Mouse (Mus musculus): ENCODE measurements at regions not wholly inside any gene's neighbourhood (a gene's known extent, or its start where the extent isn't known, plus 50 kb on each side); places are given as distances from the start of the nearest gene placed in this dataset.

DNA sequence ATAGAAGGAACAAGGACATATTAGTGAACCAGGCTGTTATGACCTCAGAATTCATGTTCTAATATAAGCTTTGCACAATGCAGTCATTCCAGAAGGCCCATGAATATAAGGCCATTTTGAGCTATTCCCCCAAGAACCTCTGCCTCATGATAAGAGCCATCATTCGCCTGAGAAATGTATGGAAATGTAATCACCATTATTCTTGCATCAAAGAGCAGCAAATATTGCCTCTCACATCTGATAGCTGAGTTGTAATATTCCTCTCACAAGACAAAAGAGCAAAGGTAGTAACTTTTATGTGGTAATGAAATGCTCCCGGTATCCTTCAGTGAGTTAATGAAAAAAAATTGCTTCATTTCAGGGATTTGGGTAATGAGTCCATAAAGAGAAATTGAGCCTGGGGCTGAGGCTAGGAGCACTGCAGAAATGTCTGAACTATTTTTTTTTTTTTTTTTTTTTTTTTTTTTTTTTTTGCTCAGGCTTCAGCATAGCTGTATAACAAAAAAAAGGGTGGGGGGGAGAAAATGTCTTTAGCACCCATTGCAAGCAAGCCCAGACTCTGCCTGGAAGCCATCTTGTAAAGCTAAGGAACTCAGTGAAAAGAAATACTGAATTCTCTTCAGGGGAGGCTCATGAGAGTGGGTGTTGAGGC is 210.4 kb upstream of the Atp2b1 start:
- Histone ChIP-seq H3K27ac (no peak overlapping the region), H3K4me2 (ENCODE audit: low read length) (no peak overlapping the region), H3K4me3 (replicated peaks; ENCODE audit: low read depth, low read length) (no peak overlapping the region), H3K9ac (ENCODE audit: low read depth, low read length) (no peak overlapping the region), H3K36me3 (ENCODE audit: insufficient read depth, low read length) (no peaks in the 10 kb centered on the region), H3K9me3 (replicated peaks; ENCODE audit: low read length) (no peaks in the 10 kb centered on the region), H3K27me3 (ENCODE audit: insufficient read depth, low read length) (no peaks in the 10 kb centered on the region), H3K4me1 (replicated peaks; ENCODE audit: insufficient read depth, low read length) (no peaks in the 10 kb centered on the region)
- DNase-seq (ENCODE audit: low spot score) (no peak), ATAC-seq (replicated peaks; ENCODE audit: low FRiP score, low read depth) (no peak)
- TF ChIP-seq CTCF (IDR thresholded peaks at IDR 0.05; ENCODE audit: low read depth) = no peak
- WGBS = 68% methylated on average over 2 of the region's 2 CpGs

GRCm38 (mm10) chr10:98704559-98704958 is 209.6 kb upstream of the Atp2b1 start:
- no peak for TF ChIP-seq CTCF (IDR thresholded peaks at IDR 0.05; ENCODE audit: low read depth)
- Histone ChIP-seq H3K4me2 (ENCODE audit: low read length) (no peak overlapping the region), H3K27ac (no peak overlapping the region), H3K9me3 (replicated peaks; ENCODE audit: low read length) (no peaks in the 10 kb centered on the region), H3K36me3 (ENCODE audit: insufficient read depth, low read length) (no peaks in the 10 kb centered on the region), H3K27me3 (ENCODE audit: insufficient read depth, low read length) (no peaks in the 10 kb centered on the region), H3K9ac (ENCODE audit: low read depth, low read length) (no peak overlapping the region), H3K4me3 (replicated peaks; ENCODE audit: low read depth, low read length) (no peak overlapping the region), H3K4me1 (replicated peaks; ENCODE audit: insufficient read depth, low read length) (no peaks in the 10 kb centered on the region)
- WGBS = 78% methylated on average over 6 of the region's 6 CpGs
- no peak for ATAC-seq (replicated peaks; ENCODE audit: low FRiP score, low read depth)
- DNase-seq (ENCODE audit: low spot score) = no peak

DNA sequence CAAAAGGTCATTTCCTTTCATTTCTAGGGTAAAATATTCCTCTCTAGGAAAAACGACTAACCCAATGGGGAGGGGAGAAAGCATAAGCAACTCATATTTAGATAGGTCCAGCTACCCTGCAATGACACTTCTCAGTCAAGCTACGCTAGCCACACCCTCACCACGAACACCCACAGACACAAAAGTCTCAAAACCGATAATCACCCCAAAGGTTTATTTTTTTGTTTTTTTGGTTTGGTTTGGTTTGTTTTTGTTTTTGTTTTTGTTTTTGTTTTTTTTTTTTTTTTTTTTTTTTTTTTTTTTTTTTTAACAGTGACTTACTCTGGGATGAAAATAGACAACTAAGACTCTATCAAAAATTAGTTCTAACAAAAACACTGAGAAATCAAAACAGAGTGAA is 196.3 kb upstream of the Atp2b1 start:
- Histone ChIP-seq H3K4me1 (replicated peaks; ENCODE audit: insufficient read depth, low read length) (no peaks in the 10 kb centered on the region), H3K9me3 (replicated peaks; ENCODE audit: low read length) (no peaks in the 10 kb centered on the region), H3K27me3 (ENCODE audit: insufficient read depth, low read length) (no peaks in the 10 kb centered on the region), H3K9ac (ENCODE audit: low read depth, low read length) (no peak overlapping the region), H3K36me3 (ENCODE audit: insufficient read depth, low read length) (no peaks in the 10 kb centered on the region), H3K4me3 (replicated peaks; ENCODE audit: low read depth, low read length) (no peak overlapping the region), H3K4me2 (ENCODE audit: low read length) (no peak overlapping the region), H3K27ac (no peak overlapping the region)
- 87% methylated on average over 4 of the region's 4 CpGs for WGBS
- no peak for DNase-seq (ENCODE audit: low spot score)
- no peak for TF ChIP-seq CTCF (IDR thresholded peaks at IDR 0.05; ENCODE audit: low read depth)
- no peak for ATAC-seq (replicated peaks; ENCODE audit: low FRiP score, low read depth)

DNA sequence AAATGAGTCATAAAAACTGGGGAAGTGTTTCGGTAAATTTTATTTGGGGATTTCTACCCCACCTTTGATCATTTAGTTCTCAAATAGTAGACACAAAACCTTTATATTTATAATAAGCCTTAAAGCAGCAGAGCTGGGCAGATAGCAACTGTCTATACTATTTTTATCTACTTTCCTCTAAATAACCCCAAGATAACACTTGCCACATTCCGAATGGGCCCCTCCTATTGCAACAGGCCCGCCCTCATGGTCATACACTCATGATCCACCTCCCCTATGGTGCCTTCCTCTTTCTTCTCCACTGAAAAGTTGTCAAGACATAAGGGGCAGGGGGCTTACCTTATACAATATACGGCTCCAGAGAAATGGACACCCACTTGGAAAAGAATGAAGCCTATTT is 195.5 kb upstream of the Atp2b1 start:
- no peak overlapping the region for H3K4me3 ChIP-seq (replicated peaks; ENCODE audit: low read depth, low read length)
- H3K9me3 ChIP-seq (replicated peaks; ENCODE audit: low read length) = no peaks in the 10 kb centered on the region
- H3K4me1 ChIP-seq (replicated peaks; ENCODE audit: insufficient read depth, low read length) = no peaks in the 10 kb centered on the region
- WGBS = 91% methylated on average over 4 of the region's 4 CpGs
- ATAC-seq (replicated peaks; ENCODE audit: low FRiP score, low read depth) (no peak), DNase-seq (ENCODE audit: low spot score) (no peak)
- no peaks in the 10 kb centered on the region for H3K27me3 ChIP-seq (ENCODE audit: insufficient read depth, low read length)
- H3K27ac ChIP-seq = no peak overlapping the region
- no peak for TF ChIP-seq CTCF (IDR thresholded peaks at IDR 0.05; ENCODE audit: low read depth)
- H3K9ac ChIP-seq (ENCODE audit: low read depth, low read length) = no peak overlapping the region
- H3K4me2 ChIP-seq (ENCODE audit: low read length) = no peak overlapping the region
- no peaks in the 10 kb centered on the region for H3K36me3 ChIP-seq (ENCODE audit: insufficient read depth, low read length)

- H3K4me1 ChIP-seq (replicated peaks; ENCODE audit: insufficient read depth, low read length) = no peaks in the 10 kb centered on the region
- 42% methylated on average over 6 of the region's 6 CpGs for WGBS
- H3K27me3 ChIP-seq (ENCODE audit: insufficient read depth, low read length) = no peaks in the 10 kb centered on the region
- H3K4me2 ChIP-seq (ENCODE audit: low read length) = no peak overlapping the region
- H3K4me3 ChIP-seq (replicated peaks; ENCODE audit: low read depth, low read length) = no peak overlapping the region
- no peak for TF ChIP-seq CTCF (IDR thresholded peaks at IDR 0.05; ENCODE audit: low read depth)
- ATAC-seq (replicated peaks; ENCODE audit: low FRiP score, low read depth) (no peak), DNase-seq (ENCODE audit: low spot score) (peak; percentile 31)
- no peak overlapping the region for H3K9ac ChIP-seq (ENCODE audit: low read depth, low read length)
- H3K27ac ChIP-seq = no peak overlapping the region
- no peaks in the 10 kb centered on the region for H3K9me3 ChIP-seq (replicated peaks; ENCODE audit: low read length)
- no peaks in the 10 kb centered on the region for H3K36me3 ChIP-seq (ENCODE audit: insufficient read depth, low read length)
These were observed 193.8 kb upstream of the Atp2b1 start for GRCm38 (mm10) chr10:98720256-98721005.

GRCm38 (mm10) chr10:98725110-98725509 is 189.1 kb upstream of the Atp2b1 start:
- 85% methylated on average over 5 of the region's 5 CpGs for WGBS
- ATAC-seq (replicated peaks; ENCODE audit: low FRiP score, low read depth) (no peak), DNase-seq (ENCODE audit: low spot score) (no peak)
- no peaks in the 10 kb centered on the region for H3K27me3 ChIP-seq (ENCODE audit: insufficient read depth, low read length)
- H3K4me2 ChIP-seq (ENCODE audit: low read length) = no peak overlapping the region
- TF ChIP-seq CTCF (IDR thresholded peaks at IDR 0.05; ENCODE audit: low read depth) = no peak
- no peaks in the 10 kb centered on the region for H3K4me1 ChIP-seq (replicated peaks; ENCODE audit: insufficient read depth, low read length)
- H3K36me3 ChIP-seq (ENCODE audit: insufficient read depth, low read length) = no peaks in the 10 kb centered on the region
- H3K9ac ChIP-seq (ENCODE audit: low read depth, low read length) = no peak overlapping the region
- no peak overlapping the region for H3K4me3 ChIP-seq (replicated peaks; ENCODE audit: low read depth, low read length)
- no peaks in the 10 kb centered on the region for H3K9me3 ChIP-seq (replicated peaks; ENCODE audit: low read length)
- H3K27ac ChIP-seq = no peak overlapping the region
